Mouse (Mus musculus): ENCODE data around the gene Fgd6.

Fgd6 gene

GRCm38 (mm10) chr10:94140227-94140931, 104.6 kb downstream of the Fgd6 start:
- no peak for DNase-seq

GRCm38 (mm10) chr10:94142427-94142826, 106.6 kb downstream of the Fgd6 start:
- DNase-seq: no peak

- DNase-seq: no peak
Observed at GRCm38 (mm10) chr10:94144581-94144980, 108.8 kb downstream of the Fgd6 start.

- no peak for DNase-seq
Observed at GRCm38 (mm10) chr10:94147391-94147755, 111.6 kb downstream of the Fgd6 start.

GRCm38 (mm10) chr10:94147756-94148531, 112.1 kb downstream of the Fgd6 start, which contains the start of gene Nr2c1:
Nr2c1 (plus strand) TSS chr10:94148023.
- DNase-seq: peak; percentile 90 to 94

GRCm38 (mm10) chr10:94151488-94151887, 115.7 kb downstream of the Fgd6 start:
- DNase-seq: no peak

- DNase-seq: no peak
Observed at GRCm38 (mm10) chr10:94153841-94154240, 118.0 kb downstream of the Fgd6 start.

- no peak for DNase-seq
Observed at GRCm38 (mm10) chr10:94158962-94159361, 123.2 kb downstream of the Fgd6 start.

- DNase-seq: no peak
Observed at GRCm38 (mm10) chr10:94159406-94159805, 123.6 kb downstream of the Fgd6 start.

- DNase-seq: no peak
Observed at GRCm38 (mm10) chr10:94161051-94161765, 125.4 kb downstream of the Fgd6 start.

- no peak for DNase-seq
Observed at GRCm38 (mm10) chr10:94162031-94162430, 126.2 kb downstream of the Fgd6 start.

GRCm38 (mm10) chr10:94164104-94164845, 128.5 kb downstream of the Fgd6 start:
- no peak for DNase-seq

- no peak for DNase-seq
Observed at GRCm38 (mm10) chr10:94165426-94165825, 129.6 kb downstream of the Fgd6 start.

- DNase-seq: no peak
Observed at GRCm38 (mm10) chr10:94167051-94167750, 131.4 kb downstream of the Fgd6 start.

GRCm38 (mm10) chr10:94171440-94172130, 135.8 kb downstream of the Fgd6 start:
- peak in 1 of 2 experiments; percentile 17 for DNase-seq

- no peak for DNase-seq
Observed at GRCm38 (mm10) chr10:94172137-94172536, 136.3 kb downstream of the Fgd6 start.

- DNase-seq: no peak
Observed at GRCm38 (mm10) chr10:94172706-94173105, 136.9 kb downstream of the Fgd6 start.

- DNase-seq: no peak
Observed at GRCm38 (mm10) chr10:94174652-94175051, 138.9 kb downstream of the Fgd6 start.

- DNase-seq: no peak
Observed at GRCm38 (mm10) chr10:94183199-94183598, 147.4 kb downstream of the Fgd6 start.
